Mouse (Mus musculus) hindbrain, postnatal 0 days (tissue): ENCODE measurements around the gene Vps13c. TPM values are rescaled to one million over a fixed set of nuclear protein-coding genes. Genes with fewer than 3 reads are reported as not detected.

Experiments used
- ATAC-seq: fragments of 200-750 bp; cut with Nextera tagmentation; 2 replicates; pipeline ENCODE4 v1.8.0; 2017; ENCODE audit warnings: mild to moderate bottlenecking, moderate TSS enrichment, moderate library complexity
- DNase-seq: peaks from one replicate; pipeline ENCODE4 v3.0.0-alpha.2; 2015; ENCODE audit warnings: low spot score
- H3K27ac ChIP-seq: fragments of 300-500 bp; sonication (generic); 2 replicates; pipeline ENCODE4 v1.5.1; 2014; ENCODE audit warnings: mild to moderate bottlenecking
- H3K27me3 ChIP-seq: fragments of 300-500 bp; sonication (generic); 2 replicates; pipeline ENCODE4 v1.6.1; 2014; ENCODE audit warnings: low read length, mixed read lengths; ENCODE audit not compliant: insufficient read depth
- H3K36me3 ChIP-seq: fragments of 300-500 bp; sonication (generic); 2 replicates; pipeline ENCODE4 v1.6.1; 2014; ENCODE audit warnings: low read length, mixed read lengths; ENCODE audit not compliant: insufficient read depth
- H3K4me1 ChIP-seq: fragments of 300-500 bp; sonication (generic); 2 replicates; pipeline ENCODE4 v1.6.1; 2014; ENCODE audit warnings: antibody characterized with exemption, low read length, mixed read lengths; ENCODE audit not compliant: insufficient read depth
- H3K4me2 ChIP-seq: fragments of 300-500 bp; sonication (generic); 2 replicates; pipeline ENCODE4 v1.6.1; 2014; ENCODE audit warnings: low read depth, mild to moderate bottlenecking, low read length, moderate library complexity, mixed read lengths
- H3K4me3 ChIP-seq: fragments of 300-500 bp; sonication (generic); 2 replicates; pipeline ENCODE4 v1.5.1; 2014; ENCODE audit warnings: low read length
- H3K9ac ChIP-seq: fragments of 300-500 bp; sonication (generic); replicated peaks from 2 replicates; pipeline ENCODE4 v1.6.1; 2014; ENCODE audit warnings: mild to moderate bottlenecking, low read length, moderate library complexity, mixed read lengths
- H3K9me3 ChIP-seq: fragments of 300-500 bp; sonication (generic); 2 replicates; pipeline ENCODE4 v1.6.1; 2016; ENCODE audit warnings: low read length, mixed read lengths
- CTCF ChIP-seq: IDR thresholded peaks from 2 replicates; pipeline ENCODE4 v1.5.1; 2016; ENCODE audit warnings: antibody characterized with exemption, control low read depth, low read depth
- WGBS: fragments of 180-500 bp; shearing (Covaris S2); extraction: QIAGEN DNeasy Blood & Tissue Kit; methylation state at CpG from one replicate; pipeline ENCODE4 v1.1.7; 2014; 5-methylcytosine and 5-hydroxymethylcytosine counted together
- polyA plus RNA-seq: library from polyadenylated mRNA; unstranded; fragments of >200 nt; fragmentation: Nextera tagmentation; extraction: Ambion mirVana; gene quantifications from 2 replicates; pipeline ENCODE4 v1.2.1, GENCODE M21; 2015
- total RNA-seq: library from RNA; depleted of rRNA; stranded (reverse); fragments of >200 nt; gene quantifications from 2 replicates; pipeline ENCODE4 v1.2.3, GENCODE M21; 2014; rRNA removed

Gene Vps13c
- total and polyA plus RNA-seq, 2 experiments from 2014 or later, result 7.5 to 25.8 TPM

- no peak overlapping the region for H3K4me2 ChIP-seq
- DNase-seq (no peak), ATAC-seq (no peak)
- no peaks in the 10 kb centered on the region for H3K4me1 ChIP-seq
- TF ChIP-seq CTCF, result no peak
- no peaks in the 10 kb centered on the region for H3K27me3 ChIP-seq
- 74% methylated on average over 4 of the region's 4 CpGs for WGBS
- H3K9ac ChIP-seq, result no peak overlapping the region
- H3K9me3 ChIP-seq, result no peaks in the 10 kb centered on the region
- no peak overlapping the region for H3K27ac ChIP-seq
- no peaks in the 10 kb centered on the region for H3K36me3 ChIP-seq
- H3K4me3 ChIP-seq, result no peak overlapping the region
These were observed 188.4 kb downstream of the Vps13c start for GRCm38 (mm10) chr9:68028631-68029030.

- WGBS, result 53% methylated on average over 5 of the region's 5 CpGs
- Histone ChIP-seq H3K27me3 (no peaks in the 10 kb centered on the region), H3K9me3 (no peaks in the 10 kb centered on the region), H3K9ac (no peak overlapping the region), H3K4me1 (no peaks in the 10 kb centered on the region), H3K27ac (no peak overlapping the region), H3K36me3 (no peaks in the 10 kb centered on the region), H3K4me3 (no peak overlapping the region), H3K4me2 (no peak overlapping the region)
- TF ChIP-seq CTCF, result no peak
- no peak for DNase-seq
- no peak for ATAC-seq
These were observed 193.6 kb downstream of the Vps13c start for GRCm38 (mm10) chr9:68033771-68034170.

Other genes with a start within 250 kb of the Vps13c start
- gene C2cd4b, start 81.0 kb upstream of the Vps13c start, total RNA-seq, result 2.1 and 2.5 TPM in 2 replicates
- gene C2cd4b, start 81.0 kb upstream of the Vps13c start, polyA plus RNA-seq, result 3.2 and 4.0 TPM in 2 replicates
- gene C2cd4a, start 8.1 kb upstream of the Vps13c start, total RNA-seq, result 4.4 TPM in 1 of 2 replicates, not detected in the other
- 0.54 and 0.59 TPM in 2 replicates for gene C2cd4a, start 8.1 kb upstream of the Vps13c start, polyA plus RNA-seq